Mouse (Mus musculus) lung, embryonic 16.5 days (tissue): ENCODE results near the gene Palm2. TPM values are rescaled to one million over a fixed set of nuclear protein-coding genes. Genes with fewer than 3 reads are reported as not detected.

ENCODE experiments used
- ATAC-seq: fragments of 200-750 bp; cut with Nextera tagmentation; 2 replicates; pipeline ENCODE4 v1.8.0; 2017; ENCODE audit warnings: low read depth, mild to moderate bottlenecking, moderate library complexity
- H3K27ac ChIP-seq: fragments of 300-500 bp; sonication (generic); 2 replicates; pipeline ENCODE4 v1.5.1; 2014; ENCODE audit warnings: mild to moderate bottlenecking, control low read depth, low read length
- H3K27me3 ChIP-seq: fragments of 300-500 bp; sonication (generic); 2 replicates; pipeline ENCODE4 v1.6.1; 2014; ENCODE audit warnings: low read depth, low read length, mixed read lengths; ENCODE audit not compliant: control insufficient read depth, insufficient read depth
- H3K36me3 ChIP-seq: fragments of 300-500 bp; sonication (generic); 2 replicates; pipeline ENCODE4 v1.6.1; 2014; ENCODE audit warnings: low read length; ENCODE audit not compliant: control insufficient read depth, insufficient read depth
- H3K4me1 ChIP-seq: fragments of 300-500 bp; sonication (generic); replicated peaks from 2 replicates; pipeline ENCODE4 v1.6.1; 2014; ENCODE audit warnings: low read length, mixed read lengths; ENCODE audit not compliant: control insufficient read depth, insufficient read depth
- H3K4me2 ChIP-seq: fragments of 300-500 bp; sonication (generic); 2 replicates; pipeline ENCODE4 v1.6.1; 2014; ENCODE audit warnings: low read depth, low read length, control low read depth
- H3K4me3 ChIP-seq: fragments of 300-500 bp; sonication (generic); 2 replicates; pipeline ENCODE4 v1.5.1; 2014; ENCODE audit warnings: mild to moderate bottlenecking, low read length, control low read depth
- H3K9ac ChIP-seq: fragments of 300-500 bp; sonication (generic); 2 replicates; pipeline ENCODE4 v1.6.1; 2014; ENCODE audit warnings: low read length, control low read depth
- H3K9me3 ChIP-seq: fragments of 300-500 bp; sonication (generic); 2 replicates; pipeline ENCODE4 v1.6.1; 2016; ENCODE audit warnings: low read length; ENCODE audit not compliant: control insufficient read depth
- WGBS: fragments of 180-500 bp; shearing (Covaris S2); extraction: QIAGEN DNeasy Blood & Tissue Kit; methylation state at CpG from one replicate; pipeline ENCODE4 v1.1.7; 2014; 5-methylcytosine and 5-hydroxymethylcytosine counted together
- polyA plus RNA-seq: library from polyadenylated mRNA; unstranded; fragments of >200 nt; fragmentation: Nextera tagmentation; extraction: Ambion mirVana; gene quantifications from 2 replicates; pipeline ENCODE4 v1.2.1, GENCODE M21; 2015

The Palm2 gene
- polyA plus RNA-seq, 1 experiment from 2014 or later, result 5.9 TPM

- H3K9ac ChIP-seq, result peak overlapping the region; percentile 50
- ATAC-seq, result peak; percentile 53; the same call in 1 of the 2 replicates
These were observed 239.2 kb downstream of the Palm2 start for GRCm38 (mm10) chr4:57672996-57673906.

GRCm38 (mm10) chr4:57674351-57674750 lies 240.3 kb downstream of the Palm2 start:
- H3K9me3 ChIP-seq, result no peaks in the 10 kb centered on the region
- H3K36me3 ChIP-seq, result no peaks in the 10 kb centered on the region
- H3K27me3 ChIP-seq, result no peaks in the 10 kb centered on the region
- no peak overlapping the region for H3K9ac ChIP-seq
- H3K27ac ChIP-seq, result peak overlapping the region; percentile 81
- H3K4me2 ChIP-seq, result no peak overlapping the region
- H3K4me1 ChIP-seq, result peaks cover 31% of the 10 kb centered on the region
- 53% methylated on average over 7 of the region's 7 CpGs for WGBS
- no peak overlapping the region for H3K4me3 ChIP-seq
- no peak for ATAC-seq

More at GRCm38 (mm10) chr4:57672996-57673906, 239.2 kb downstream of the Palm2 start:
- Histone ChIP-seq H3K36me3 (no peaks in the 10 kb centered on the region), H3K4me3 (peak overlapping the region; percentile 16; the same call in 1 of the 2 replicates), H3K27me3 (no peaks in the 10 kb centered on the region), H3K4me1 (peaks cover 30% of the 10 kb centered on the region), H3K27ac (peak overlapping the region; percentile 81), H3K9me3 (no peaks in the 10 kb centered on the region), H3K4me2 (peak overlapping the region; percentile 38)
- WGBS, result 13% methylated on average over 12 of the region's 12 CpGs

- H3K4me3 ChIP-seq, result peak overlapping the region; percentile 25; the same call in 1 of the 2 replicates
- peak overlapping the region; percentile 81 for H3K27ac ChIP-seq
- peak; percentile 86 for ATAC-seq
- no peaks in the 10 kb centered on the region for H3K36me3 ChIP-seq
- H3K9me3 ChIP-seq, result no peaks in the 10 kb centered on the region
- peak overlapping the region; percentile 47; the same call in 1 of the 2 replicates for H3K9ac ChIP-seq
- H3K4me2 ChIP-seq, result peak overlapping the region; percentile 50
- no peaks in the 10 kb centered on the region for H3K27me3 ChIP-seq
- WGBS, result 2% methylated on average over 13 of the region's 13 CpGs
- H3K4me1 ChIP-seq, result peaks cover 33% of the 10 kb centered on the region
These were observed 241.3 kb downstream of the Palm2 start for GRCm38 (mm10) chr4:57675387-57675786.

GRCm38 (mm10) chr4:57677916-57678315 lies 243.9 kb downstream of the Palm2 start:
- ATAC-seq, result no peak
- Histone ChIP-seq H3K4me1 (peaks cover 36% of the 10 kb centered on the region), H3K36me3 (no peaks in the 10 kb centered on the region), H3K27me3 (no peaks in the 10 kb centered on the region), H3K4me2 (no peak overlapping the region), H3K4me3 (no peak overlapping the region), H3K9ac (no peak overlapping the region), H3K9me3 (no peaks in the 10 kb centered on the region), H3K27ac (no peak overlapping the region)
- 43% methylated on average over 12 of the region's 12 CpGs for WGBS

- H3K36me3 ChIP-seq, result no peaks in the 10 kb centered on the region
- H3K4me3 ChIP-seq, result no peak overlapping the region
- ATAC-seq, result peak; percentile 30; the same call in 1 of the 2 replicates
- H3K27ac ChIP-seq, result peak overlapping the region; percentile 59
- H3K27me3 ChIP-seq, result no peaks in the 10 kb centered on the region
- H3K4me1 ChIP-seq, result peaks cover 27% of the 10 kb centered on the region
- no peaks in the 10 kb centered on the region for H3K9me3 ChIP-seq
- H3K4me2 ChIP-seq, result no peak overlapping the region
- WGBS, result 53% methylated on average over 9 of the region's 9 CpGs
- no peak overlapping the region for H3K9ac ChIP-seq
These were observed 245.0 kb downstream of the Palm2 start for GRCm38 (mm10) chr4:57678991-57679457.

GRCm38 (mm10) chr4:57680186-57680585 lies 246.1 kb downstream of the Palm2 start:
- H3K9me3 ChIP-seq, result no peaks in the 10 kb centered on the region
- H3K4me1 ChIP-seq, result peaks cover 15% of the 10 kb centered on the region
- H3K4me2 ChIP-seq, result no peak overlapping the region
- WGBS, result 92% methylated on average over 12 of the region's 12 CpGs
- ATAC-seq, result no peak
- H3K4me3 ChIP-seq, result no peak overlapping the region
- H3K27me3 ChIP-seq, result no peaks in the 10 kb centered on the region
- no peak overlapping the region for H3K27ac ChIP-seq
- no peak overlapping the region for H3K9ac ChIP-seq
- no peaks in the 10 kb centered on the region for H3K36me3 ChIP-seq

GRCm38 (mm10) chr4:57681511-57681910 lies 247.5 kb downstream of the Palm2 start:
- Histone ChIP-seq H3K4me1 (peaks cover 7% of the 10 kb centered on the region; the same call in 1 of the 2 replicates), H3K9ac (no peak overlapping the region), H3K27me3 (no peaks in the 10 kb centered on the region), H3K36me3 (no peaks in the 10 kb centered on the region), H3K4me3 (no peak overlapping the region), H3K4me2 (no peak overlapping the region), H3K9me3 (no peaks in the 10 kb centered on the region), H3K27ac (no peak overlapping the region)
- no peak for ATAC-seq
- WGBS, result 67% methylated on average over 12 of the region's 12 CpGs

- Histone ChIP-seq H3K27ac (no peak overlapping the region), H3K9ac (no peak overlapping the region), H3K4me2 (no peak overlapping the region), H3K4me1 (peaks cover 7% of the 10 kb centered on the region; the same call in 1 of the 2 replicates), H3K27me3 (no peaks in the 10 kb centered on the region), H3K36me3 (no peaks in the 10 kb centered on the region), H3K9me3 (no peaks in the 10 kb centered on the region), H3K4me3 (no peak overlapping the region)
- WGBS, result 92% methylated on average over 2 of the region's 2 CpGs
- no peak for ATAC-seq
These were observed 248.3 kb downstream of the Palm2 start for GRCm38 (mm10) chr4:57682341-57682740.

GRCm38 (mm10) chr4:57682944-57683343 lies 248.9 kb downstream of the Palm2 start:
- Histone ChIP-seq H3K9ac (no peak overlapping the region), H3K36me3 (no peaks in the 10 kb centered on the region), H3K27ac (no peak overlapping the region), H3K4me1 (peaks cover 7% of the 10 kb centered on the region; the same call in 1 of the 2 replicates), H3K4me2 (no peak overlapping the region), H3K27me3 (no peaks in the 10 kb centered on the region), H3K4me3 (no peak overlapping the region), H3K9me3 (no peaks in the 10 kb centered on the region)
- 77% methylated on average over 11 of the region's 11 CpGs for WGBS
- ATAC-seq, result no peak
